Mouse (Mus musculus): ENCODE measurements around the gene Rps25.
"Not testable (repeated sequence)": the region's sequence is repeated elsewhere in the genome, so short reads cannot be mapped to it uniquely, and the experiment has no call there.

Rps25 gene

GRCm38 (mm10) chr9:44406906-44407751 is at the start of gene Rps25, which contains the start of gene Trappc4:
Gene Rps25 (plus strand): TSS chr9:44407139.
Gene Trappc4 (minus strand): TSS chr9:44407600.
- DNase-seq, result peak; percentile 94

- DNase-seq, result peak; percentile 39
Measured at GRCm38 (mm10) chr9:44357207-44357606, 49.7 kb upstream of the Rps25 start.

GRCm38 (mm10) chr9:44361190-44361917 is 45.6 kb upstream of the Rps25 start, which contains the start of gene Vps11:
Gene Vps11 (minus strand): TSS chr9:44361670.
- DNase-seq, result peak; percentile 97

- DNase-seq, result not testable (repeated sequence)
Measured at GRCm38 (mm10) chr9:44361931-44362330, 45.0 kb upstream of the Rps25 start.

GRCm38 (mm10) chr9:44364480-44364879 is 42.5 kb upstream of the Rps25 start:
- DNase-seq, result no peak

GRCm38 (mm10) chr9:44373386-44373785 is 33.6 kb upstream of the Rps25 start:
- DNase-seq, result no peak

GRCm38 (mm10) chr9:44376141-44376540 is 30.8 kb upstream of the Rps25 start:
- no peak for DNase-seq

GRCm38 (mm10) chr9:44377335-44377734 is 29.6 kb upstream of the Rps25 start:
- not testable (repeated sequence) for DNase-seq

GRCm38 (mm10) chr9:44378153-44378730 is 28.7 kb upstream of the Rps25 start:
- DNase-seq, result no peak

GRCm38 (mm10) chr9:44379054-44379834 is 27.7 kb upstream of the Rps25 start, which contains the start of gene Hyou1:
Gene Hyou1 (plus strand): TSS chr9:44379490.
- DNase-seq, result peak; percentile 99

- no peak for DNase-seq
Measured at GRCm38 (mm10) chr9:44379862-44380261, 27.1 kb upstream of the Rps25 start.

- no peak for DNase-seq
Measured at GRCm38 (mm10) chr9:44384596-44384995, 22.3 kb upstream of the Rps25 start.

- DNase-seq, result no peak
Measured at GRCm38 (mm10) chr9:44387221-44387620, 19.7 kb upstream of the Rps25 start.

- DNase-seq, result peak; percentile 62
Measured at GRCm38 (mm10) chr9:44389273-44389672, 17.7 kb upstream of the Rps25 start.

GRCm38 (mm10) chr9:44391466-44391865 is 15.5 kb upstream of the Rps25 start:
- peak; percentile 86 for DNase-seq

- peak; percentile 97 for DNase-seq
Measured at GRCm38 (mm10) chr9:44396684-44397411, 10.1 kb upstream of the Rps25 start, which contains the start of gene Slc37a4. Gene Slc37a4 (plus strand): TSS chr9:44396852.

GRCm38 (mm10) chr9:44398087-44398486 is 8.9 kb upstream of the Rps25 start:
- no peak for DNase-seq

- DNase-seq, result no peak
Measured at GRCm38 (mm10) chr9:44398551-44398950, 8.4 kb upstream of the Rps25 start.

GRCm38 (mm10) chr9:44399114-44399794 is 7.7 kb upstream of the Rps25 start:
- no peak for DNase-seq

GRCm38 (mm10) chr9:44399795-44400114 is 7.2 kb upstream of the Rps25 start:
- DNase-seq, result no peak

- no peak for DNase-seq
Measured at GRCm38 (mm10) chr9:44401081-44401480, 5.9 kb upstream of the Rps25 start.

Data from lung, postnatal 10 days (tissue).